Mouse (Mus musculus) CH12.LX (cell line): Measurements from ENCODE around the gene Tpst1. TPM values are rescaled to one million over a fixed set of nuclear protein-coding genes. Genes with fewer than 3 reads are reported as not detected.

ENCODE experiments used
- DNase-seq: peaks from one replicate; pipeline ENCODE4 v3.0.0-alpha.2; 2013; ENCODE audit errors: extremely low read depth
- H3K27ac ChIP-seq: 2 replicates; pipeline ENCODE4 v1.5.1; 2012; ENCODE audit warnings: low read depth, mild to moderate bottlenecking, control low read depth, moderate library complexity; ENCODE audit not compliant: insufficient read depth
- H3K27me3 ChIP-seq: replicated peaks from 2 replicates; pipeline ENCODE3; 2012; ENCODE audit warnings: inconsistent platforms
- H3K36me3 ChIP-seq, 2 experiments: replicated peaks in 1 of 2; 2 replicates each; pipeline versions ENCODE3 to v1.6.1; 2012; ENCODE audit warnings: inconsistent platforms in 1 of 2, low read length in 1 of 2, mild to moderate bottlenecking in 1 of 2, mixed read lengths in 1 of 2, moderate library complexity in 1 of 2; ENCODE audit not compliant: control insufficient read depth in 1 of 2, insufficient read depth in 1 of 2
- H3K4me1 ChIP-seq, 2 experiments: 2 replicates each; pipeline ENCODE4 v1.6.1; 2012; ENCODE audit warnings: inconsistent platforms in 1 of 2, moderate library complexity in 1 of 2; ENCODE audit not compliant: insufficient read depth in 2 of 2, control insufficient read depth in 1 of 2
- H3K4me2 ChIP-seq: 2 replicates; pipeline ENCODE4 v1.6.1; 2012; ENCODE audit warnings: low read depth, mild to moderate bottlenecking, control low read depth; ENCODE audit not compliant: poor library complexity, insufficient read depth, severe bottlenecking
- H3K4me3 ChIP-seq, 3 experiments: fragments of 150-350 bp in 1 of 3; sonication (generic) in 1 of 3; replicated peaks in 1 of 3; 2 replicates each; pipeline versions ENCODE3 to v1.5.1; 2011 to 2012; ENCODE audit warnings: low read depth in 2 of 3, low read length in 2 of 3, mild to moderate bottlenecking in 2 of 3, moderate library complexity in 2 of 3, control low read depth in 1 of 3, improper control_type of control experiment in 1 of 3, inconsistent platforms in 1 of 3, mixed read lengths in 1 of 3; ENCODE audit not compliant: poor library complexity in 1 of 3
- H3K79me2 ChIP-seq: replicated peaks from 2 replicates; pipeline ENCODE4 v1.6.1; 2012; ENCODE audit warnings: mild to moderate bottlenecking, moderate library complexity; ENCODE audit not compliant: control insufficient read depth, poor library complexity, insufficient read depth, severe bottlenecking; ENCODE audit errors: extremely low read depth
- H3K9ac ChIP-seq: 2 replicates; pipeline ENCODE4 v1.6.1; 2012; ENCODE audit warnings: low read depth, mild to moderate bottlenecking, control low read depth, moderate library complexity; ENCODE audit not compliant: insufficient read depth
- H3K9me3 ChIP-seq: replicated peaks from 2 replicates; pipeline ENCODE3; 2012; ENCODE audit warnings: low read length, inconsistent platforms, mixed read lengths
- CTCF ChIP-seq, 2 experiments: IDR thresholded peaks in 1 of 2; conservative IDR thresholded peaks in 1 of 2; 2 replicates each; pipeline ENCODE4 v1.5.1; 2011 to 2012; ENCODE audit warnings: low read depth in 2 of 2, low read length in 2 of 2, improper control_type of control experiment in 1 of 2, inconsistent platforms in 1 of 2, mild to moderate bottlenecking in 1 of 2, moderate library complexity in 1 of 2
- E2F4 ChIP-seq: IDR thresholded peaks from 2 replicates; pipeline ENCODE4 v1.6.1; 2011; ENCODE audit warnings: low read depth, low read length, improper control_type of control experiment; ENCODE audit not compliant: insufficient replicate concordance
- EP300 ChIP-seq: IDR thresholded peaks from 2 replicates; pipeline ENCODE4 v1.6.1; 2011; ENCODE audit warnings: low read length, improper control_type of control experiment
- ETS1 ChIP-seq: conservative IDR thresholded peaks from 2 replicates; pipeline ENCODE4 v1.6.1; 2012; ENCODE audit warnings: low read depth, mild to moderate bottlenecking, inconsistent platforms, low read length, improper control_type of control experiment, moderate library complexity
- GABPA ChIP-seq: IDR thresholded peaks from 2 replicates; pipeline ENCODE4 v1.6.1; 2012; ENCODE audit warnings: low read depth, low read length, improper control_type of control experiment, inconsistent platforms; ENCODE audit not compliant: insufficient replicate concordance
- IRF4 ChIP-seq: IDR thresholded peaks from 2 replicates; pipeline ENCODE4 v1.6.1; 2014; ENCODE audit warnings: low read depth, mild to moderate bottlenecking, inconsistent platforms, low read length, improper control_type of control experiment
- JUND ChIP-seq: conservative IDR thresholded peaks from 2 replicates; pipeline ENCODE4 v1.6.1; 2011; ENCODE audit warnings: low read depth, low read length, improper control_type of control experiment
- MAFK ChIP-seq: IDR thresholded peaks from 2 replicates; pipeline ENCODE4 v1.6.1; 2011; ENCODE audit warnings: low read length, improper control_type of control experiment; ENCODE audit not compliant: insufficient replicate concordance
- MAX ChIP-seq: IDR thresholded peaks from 2 replicates; pipeline ENCODE4 v1.6.1; 2011; ENCODE audit warnings: low read length, improper control_type of control experiment
- MEF2A ChIP-seq: IDR thresholded peaks from 2 replicates; pipeline ENCODE4 v1.6.1; 2014; ENCODE audit warnings: low read depth, mild to moderate bottlenecking, inconsistent platforms, low read length, improper control_type of control experiment, borderline replicate concordance
- MYC ChIP-seq: IDR thresholded peaks from 2 replicates; pipeline ENCODE4 v1.6.1; 2011; ENCODE audit warnings: low read depth, mild to moderate bottlenecking, improper control_type of control experiment, low read length
- NELFE ChIP-seq: IDR thresholded peaks from 2 replicates; pipeline ENCODE4 v1.6.1; 2011; ENCODE audit warnings: low read depth, low read length, improper control_type of control experiment
- NRF1 ChIP-seq: IDR thresholded peaks from 2 replicates; pipeline ENCODE4 v1.6.1; 2014; ENCODE audit warnings: low read depth, mild to moderate bottlenecking, inconsistent platforms, low read length, improper control_type of control experiment, moderate library complexity
- POLR2AphosphoS2 ChIP-seq: IDR thresholded peaks from 2 replicates; pipeline ENCODE4 v1.6.1; 2011; ENCODE audit warnings: low read depth, low read length, improper control_type of control experiment
- RAD21 ChIP-seq: IDR thresholded peaks from 2 replicates; pipeline ENCODE4 v1.6.1; 2011; ENCODE audit warnings: low read depth, mild to moderate bottlenecking, low read length, improper control_type of control experiment, moderate library complexity
- SMC3 ChIP-seq: IDR thresholded peaks from 2 replicates; pipeline ENCODE4 v1.6.1; 2011; ENCODE audit warnings: low read depth, low read length, improper control_type of control experiment
- USF1 ChIP-seq: IDR thresholded peaks from 2 replicates; pipeline ENCODE4 v1.6.1; 2014; ENCODE audit warnings: low read depth, mild to moderate bottlenecking, inconsistent platforms, low read length, improper control_type of control experiment
- USF2 ChIP-seq: conservative IDR thresholded peaks from 2 replicates; pipeline ENCODE4 v1.6.1; 2011; ENCODE audit warnings: low read depth, low read length, improper control_type of control experiment
- ZC3H11A ChIP-seq: IDR thresholded peaks from 2 replicates; pipeline ENCODE4 v1.6.1; 2012; ENCODE audit warnings: low read depth, mild to moderate bottlenecking, inconsistent platforms, low read length, improper control_type of control experiment
- ZKSCAN1 ChIP-seq: IDR thresholded peaks from 2 replicates; pipeline ENCODE4 v1.6.1; 2012; ENCODE audit warnings: low read depth, inconsistent platforms, low read length, improper control_type of control experiment, borderline replicate concordance
- ZMIZ1 ChIP-seq: IDR thresholded peaks from 2 replicates; pipeline ENCODE4 v1.6.1; 2012; ENCODE audit warnings: low read depth, mild to moderate bottlenecking, inconsistent platforms, low read length, improper control_type of control experiment
- ZNF384 ChIP-seq: IDR thresholded peaks from 2 replicates; pipeline ENCODE4 v1.6.1; 2012; ENCODE audit warnings: low read depth, low read length, improper control_type of control experiment, inconsistent platforms
- dilution Hi-C: fragments of 300-500 bp; cut with MboI; formaldehyde crosslinking; loops from 2 replicates; pipeline ENCODE4 v1.14.3; 2020; ENCODE audit warnings: low sequenced_read_pairs; ENCODE audit not compliant: extremely low pct_unique_long_range_greater_than_20kb, extremely low pct_ligation_motif_present
- in situ Hi-C: fragments of 300-500 bp; cut with MboI; formaldehyde crosslinking; loops from 3 replicates; pipeline ENCODE4 v1.14.3; 2019; ENCODE audit warnings: low sequenced_read_pairs, low pct_ligation_motif_present, low pct_unique_long_range_greater_than_20kb, mixed read lengths
- polyA plus RNA-seq: library from polyadenylated mRNA; unstranded; fragments of >175 nt; gene quantifications from 2 replicates; pipeline ENCODE4 v1.2.1, GENCODE M21; 2012; ENCODE audit warnings: low read depth; ENCODE audit not compliant: insufficient read length
- total RNA-seq, 2 experiments: library from RNA; depleted of rRNA; stranded (reverse); fragments of 300-350 nt in 1 of 2; fragments of >200 nt in 1 of 2; gene quantifications; 2 replicates each; pipeline ENCODE4 v1.2.3; 2012 to 2014

Tpst1 gene
- total and polyA plus RNA-seq, 3 experiments, result 36.8 to 52.5 (median 43.2) TPM

DNA sequence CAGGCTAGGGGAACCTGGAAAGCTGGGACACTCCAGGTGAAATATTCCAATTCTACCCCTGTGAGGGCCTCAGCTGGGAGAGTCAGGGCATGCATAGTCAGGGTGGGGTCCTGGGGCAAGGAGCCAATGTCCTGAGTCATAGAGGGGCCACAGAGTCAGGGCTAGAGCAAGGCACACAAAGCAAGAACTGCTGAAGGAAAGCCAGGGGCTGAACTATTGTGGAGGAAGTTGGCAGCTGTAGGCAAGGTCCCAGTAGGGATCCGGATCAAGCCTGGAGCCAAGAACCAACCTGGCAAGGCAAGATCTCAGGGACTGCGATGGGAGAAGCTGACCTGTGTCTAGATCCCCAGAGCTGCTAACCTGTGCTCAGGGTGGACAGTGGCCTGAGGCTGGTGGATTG is 9.4 kb upstream of the Tpst1 start:
- Histone ChIP-seq H3K4me3 (no peak overlapping the region), H3K9ac (no peak overlapping the region), H3K36me3 (peaks cover 20 to 29% of the 10 kb centered on the region in 2 experiments), H3K27me3 (no peaks in the 10 kb centered on the region), H3K9me3 (peaks cover 3% of the 10 kb centered on the region), H3K4me1 (peaks cover 7 to 16% of the 10 kb centered on the region in 2 experiments; a peak in 3 of 4 replicates), H3K79me2 (no peaks in the 10 kb centered on the region; the same call in 1 of the 2 replicates), H3K27ac (no peak overlapping the region), H3K4me2 (no peak overlapping the region)
- in situ Hi-C loops, result no loop called here
- TF ChIP-seq USF2 (no peak), ZKSCAN1 (no peak), MAFK (no peak), E2F4 (no peak), SMC3 (no peak), CTCF (conservative IDR thresholded peaks at IDR 0.05 in 1 of 2, IDR thresholded peaks at IDR 0.05 in 1 of 2; ENCODE audit: low read depth in 2 of 2, low read length in 2 of 2) (no peak), JUND (no peak), ETS1 (no peak), ZNF384 (no peak), MYC (no peak), MAX (no peak), POLR2AphosphoS2 (no peak)
- no peak for DNase-seq
- dilution Hi-C loops, result no loop called here

DNA sequence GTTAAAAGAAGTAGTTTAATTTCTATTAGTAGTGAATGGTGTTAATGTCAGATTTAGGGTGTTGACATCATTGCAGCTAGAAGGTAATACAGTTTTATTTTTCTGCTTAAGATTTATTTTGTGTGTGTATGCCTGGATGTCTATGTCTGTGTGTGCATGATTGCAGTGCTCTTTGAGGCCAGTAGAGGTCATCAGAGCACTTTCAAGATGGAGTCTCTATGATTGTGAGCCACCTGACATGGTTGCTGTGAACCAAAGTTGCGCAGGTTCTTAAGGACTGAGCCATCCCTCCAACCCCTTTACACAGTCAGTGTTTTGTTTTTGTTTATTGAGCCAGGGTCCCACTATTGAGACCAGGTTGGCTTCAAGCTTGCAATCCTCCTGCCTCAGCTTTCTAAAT is 7.5 kb upstream of the Tpst1 start:
- DNase-seq, result no peak
- dilution Hi-C loops (no loop called here), in situ Hi-C loops (no loop called here)
- Histone ChIP-seq H3K36me3 (peaks cover 7 to 11% of the 10 kb centered on the region in 2 experiments), H3K27me3 (no peaks in the 10 kb centered on the region), H3K27ac (no peak overlapping the region), H3K9me3 (peaks cover 6% of the 10 kb centered on the region), H3K4me1 (peaks cover 7 to 16% of the 10 kb centered on the region in 2 experiments; a peak in 3 of 4 replicates), H3K4me2 (no peak overlapping the region), H3K9ac (no peak overlapping the region), H3K4me3 (no peak overlapping the region), H3K79me2 (no peaks in the 10 kb centered on the region; the same call in 1 of the 2 replicates)
- TF ChIP-seq NELFE (no peak), IRF4 (no peak), CTCF (conservative IDR thresholded peaks at IDR 0.05 in 1 of 2, IDR thresholded peaks at IDR 0.05 in 1 of 2; ENCODE audit: low read depth in 2 of 2, low read length in 2 of 2) (peak; percentile 40 to 79; a peak in 2 of 4 replicates), RAD21 (peak; percentile 80), USF1 (no peak), ZC3H11A (0 out of 2 replicates have a peak, but pooled peaks have one; percentile 4), ETS1 (no peak), USF2 (no peak), POLR2AphosphoS2 (no peak), SMC3 (peak; percentile 77), ZKSCAN1 (no peak), MAFK (no peak), MEF2A (no peak), NRF1 (no peak), GABPA (no peak), ZMIZ1 (no peak), EP300 (no peak)
